Mouse (Mus musculus) forebrain, embryonic 12.5 days (tissue): ENCODE results near the gene Smim24. TPM values are rescaled to one million over a fixed set of nuclear protein-coding genes. Genes with fewer than 3 reads are reported as not detected.

Experiments used
- ATAC-seq: fragments of 200-750 bp; cut with Nextera tagmentation; 2 replicates; pipeline ENCODE4 v1.8.0; 2017; ENCODE audit warnings: moderate TSS enrichment; ENCODE audit not compliant: low FRiP score
- H3K27ac ChIP-seq: fragments of 300-500 bp; sonication (generic); 2 replicates; pipeline ENCODE4 v1.5.1; 2016; ENCODE audit warnings: mild to moderate bottlenecking
- H3K27me3 ChIP-seq: fragments of 300-500 bp; sonication (generic); 2 replicates; pipeline ENCODE4 v1.6.1; 2016; ENCODE audit warnings: mild to moderate bottlenecking
- H3K36me3 ChIP-seq: fragments of 300-500 bp; sonication (generic); replicated peaks from 2 replicates; pipeline ENCODE4 v1.6.1; 2016; ENCODE audit warnings: mild to moderate bottlenecking
- H3K4me1 ChIP-seq: fragments of 300-500 bp; sonication (generic); 2 replicates; pipeline ENCODE4 v1.6.1; 2016
- H3K4me2 ChIP-seq: fragments of 300-500 bp; sonication (generic); 2 replicates; pipeline ENCODE4 v1.6.1; 2016; ENCODE audit warnings: mild to moderate bottlenecking, moderate library complexity
- H3K4me3 ChIP-seq: fragments of 300-500 bp; sonication (generic); replicated peaks from 2 replicates; pipeline ENCODE4 v1.5.1; 2016; ENCODE audit warnings: mild to moderate bottlenecking
- H3K9ac ChIP-seq: fragments of 300-500 bp; sonication (generic); 2 replicates; pipeline ENCODE4 v1.6.1; 2016; ENCODE audit warnings: mild to moderate bottlenecking
- H3K9me3 ChIP-seq: fragments of 300-500 bp; sonication (generic); 2 replicates; pipeline ENCODE4 v1.6.1; 2016
- WGBS: fragments of 180-500 bp; shearing (Covaris S2); methylation state at CpG from one replicate; pipeline ENCODE4 v1.1.7; 2016; 5-methylcytosine and 5-hydroxymethylcytosine counted together
- polyA plus RNA-seq: library from polyadenylated mRNA; unstranded; fragments of >200 nt; fragmentation: Nextera tagmentation; extraction: Ambion mirVana; gene quantifications from 2 replicates; pipeline ENCODE4 v1.2.1, GENCODE M21; 2016

Smim24 gene
- polyA plus RNA-seq, 1 experiment from 2014 or later: 2.6 TPM

- peak within 1 kb of the TSS; percentile 98 for H3K4me2 ChIP-seq
- 2% methylated on average over 78 of the region's 79 CpGs for WGBS
These were observed 35.6 kb upstream of the Smim24 start, which contains the start of gene Mfsd12 for GRCm38 (mm10) chr10:81356991-81357844. TSS of gene Mfsd12 (plus strand) at chr10:81357491.

DNA sequence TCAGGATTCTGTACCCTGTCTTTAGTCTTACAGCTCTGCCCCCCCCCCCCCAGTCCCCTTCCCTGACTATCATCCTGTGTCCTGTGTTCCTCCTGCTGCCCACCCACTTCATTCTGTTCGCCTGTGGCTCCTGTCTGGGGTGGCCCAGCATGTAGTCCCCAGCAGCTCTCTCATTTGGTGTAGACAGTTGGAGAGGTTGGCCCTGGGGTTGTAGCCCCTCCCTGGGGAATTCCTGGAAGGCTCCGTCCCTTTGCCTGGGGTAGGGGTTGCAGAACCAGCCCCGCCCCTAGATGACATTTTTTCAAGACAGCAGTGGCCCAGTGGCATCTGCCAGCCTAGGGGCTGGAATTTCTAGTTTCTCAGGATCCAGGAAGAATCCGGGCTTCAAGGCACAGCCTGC lies 34.6 kb upstream of the Smim24 start:
- WGBS: 44% methylated on average over 4 of the region's 4 CpGs
- H3K4me1 ChIP-seq: peaks cover 42% of the 10 kb centered on the region
- H3K4me3 ChIP-seq: peak overlapping the region; percentile 75
- peak overlapping the region; percentile 98 for H3K4me2 ChIP-seq
- peak overlapping the region; percentile 78 for H3K9ac ChIP-seq
- no peaks in the 10 kb centered on the region for H3K36me3 ChIP-seq
- no peak for ATAC-seq
- peaks cover 38% of the 10 kb centered on the region for H3K27me3 ChIP-seq
- H3K9me3 ChIP-seq: no peaks in the 10 kb centered on the region
- no peak overlapping the region for H3K27ac ChIP-seq

More at GRCm38 (mm10) chr10:81356991-81357844, 35.6 kb upstream of the Smim24 start, which contains the start of gene Mfsd12:
- Histone ChIP-seq H3K9me3 (no peaks in the 10 kb centered on the region), H3K4me3 (peak within 1 kb of the TSS; percentile 75), H3K36me3 (no peaks in the 10 kb centered on the region), H3K27ac (no peak within 1 kb of the TSS), H3K9ac (peak within 1 kb of the TSS; percentile 78), H3K27me3 (peaks cover 30% of the 10 kb centered on the region), H3K4me1 (peaks cover 33% of the 10 kb centered on the region)
- peak; percentile 94 for ATAC-seq

GRCm38 (mm10) chr10:81358841-81359240 lies 34.0 kb upstream of the Smim24 start:
- Histone ChIP-seq H3K27me3 (peaks cover 44% of the 10 kb centered on the region), H3K4me1 (peaks cover 48% of the 10 kb centered on the region), H3K27ac (no peak overlapping the region; the same call in 1 of the 2 replicates), H3K36me3 (no peaks in the 10 kb centered on the region), H3K4me2 (peak overlapping the region; percentile 98; the same call in 1 of the 2 replicates), H3K9me3 (no peaks in the 10 kb centered on the region), H3K4me3 (no peak overlapping the region; the same call in 1 of the 2 replicates), H3K9ac (0 out of 2 replicates have a peak overlapping the region, but pooled peaks have one; percentile 78)
- ATAC-seq: no peak
- 67% methylated on average over 1 of the region's 1 CpGs for WGBS

- peaks cover 54% of the 10 kb centered on the region for H3K27me3 ChIP-seq
- no peak for ATAC-seq
- no peaks in the 10 kb centered on the region for H3K9me3 ChIP-seq
- 72% methylated on average over 8 of the region's 8 CpGs for WGBS
- H3K9ac ChIP-seq: no peak overlapping the region
- no peak overlapping the region for H3K4me3 ChIP-seq
- no peak overlapping the region for H3K4me2 ChIP-seq
- H3K4me1 ChIP-seq: peaks cover 67% of the 10 kb centered on the region
- H3K36me3 ChIP-seq: no peaks in the 10 kb centered on the region
- no peak overlapping the region for H3K27ac ChIP-seq
These were observed 32.1 kb upstream of the Smim24 start for GRCm38 (mm10) chr10:81360721-81361120.

GRCm38 (mm10) chr10:81362336-81362949 lies 30.4 kb upstream of the Smim24 start:
- no peak overlapping the region for H3K27ac ChIP-seq
- peaks cover 80% of the 10 kb centered on the region for H3K4me1 ChIP-seq
- 73% methylated on average over 12 of the region's 12 CpGs for WGBS
- peaks cover 45% of the 10 kb centered on the region for H3K27me3 ChIP-seq
- no peak for ATAC-seq
- no peaks in the 10 kb centered on the region for H3K9me3 ChIP-seq
- no peak overlapping the region for H3K9ac ChIP-seq
- peaks cover 14% of the 10 kb centered on the region for H3K36me3 ChIP-seq
- no peak overlapping the region for H3K4me2 ChIP-seq
- no peak overlapping the region for H3K4me3 ChIP-seq

GRCm38 (mm10) chr10:81363436-81364346 lies 29.2 kb upstream of the Smim24 start:
- H3K36me3 ChIP-seq: peaks cover 26% of the 10 kb centered on the region
- no peaks in the 10 kb centered on the region for H3K9me3 ChIP-seq
- ATAC-seq: peak; percentile 13; the same call in 1 of the 2 replicates
- H3K4me2 ChIP-seq: peak overlapping the region; percentile 64
- peak overlapping the region; percentile 35 for H3K4me3 ChIP-seq
- H3K27ac ChIP-seq: no peak overlapping the region
- H3K27me3 ChIP-seq: peaks cover 40% of the 10 kb centered on the region
- peaks cover 69% of the 10 kb centered on the region for H3K4me1 ChIP-seq
- peak overlapping the region; percentile 44 for H3K9ac ChIP-seq
- WGBS: 10% methylated on average over 54 of the region's 54 CpGs

- Histone ChIP-seq H3K27ac (no peak overlapping the region), H3K4me3 (peak overlapping the region; percentile 35), H3K9me3 (no peaks in the 10 kb centered on the region), H3K36me3 (peaks cover 36% of the 10 kb centered on the region), H3K27me3 (peaks cover 34% of the 10 kb centered on the region), H3K9ac (peak overlapping the region; percentile 44), H3K4me2 (peak overlapping the region; percentile 64), H3K4me1 (peaks cover 59% of the 10 kb centered on the region)
- WGBS: 12% methylated on average over 28 of the region's 28 CpGs
- 0 out of 2 replicates have a peak, but pooled peaks have one; percentile 7 for ATAC-seq
These were observed 28.2 kb upstream of the Smim24 start for GRCm38 (mm10) chr10:81364666-81365065.

DNA sequence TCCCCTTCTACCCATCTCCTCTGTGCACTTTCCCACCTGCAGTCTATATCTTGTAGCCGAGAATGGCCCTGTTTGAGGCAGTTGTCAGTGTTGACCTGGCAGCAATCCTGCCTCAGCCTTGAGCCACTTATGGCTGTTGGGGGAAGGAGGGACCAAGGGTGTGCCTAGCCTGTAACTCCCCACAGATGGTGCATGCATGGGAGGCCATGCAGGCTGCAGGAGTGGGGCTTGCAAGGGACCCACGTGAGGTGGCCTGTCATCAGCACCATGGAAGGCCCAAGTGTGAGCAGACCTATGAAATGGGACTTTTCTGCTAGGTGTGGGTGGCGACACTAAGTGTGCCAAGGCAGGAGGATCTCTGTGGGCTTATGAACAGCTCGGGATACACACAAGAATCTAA lies 27.8 kb upstream of the Smim24 start:
- Histone ChIP-seq H3K4me3 (no peak overlapping the region), H3K27ac (no peak overlapping the region), H3K4me1 (peaks cover 56% of the 10 kb centered on the region), H3K4me2 (0 out of 2 replicates have a peak overlapping the region, but pooled peaks have one; percentile 64), H3K36me3 (peaks cover 40% of the 10 kb centered on the region), H3K27me3 (peaks cover 33% of the 10 kb centered on the region), H3K9ac (no peak overlapping the region), H3K9me3 (no peaks in the 10 kb centered on the region)
- peak; percentile 19; the same call in 1 of the 2 replicates for ATAC-seq
- WGBS: 24% methylated on average over 4 of the region's 4 CpGs

DNA sequence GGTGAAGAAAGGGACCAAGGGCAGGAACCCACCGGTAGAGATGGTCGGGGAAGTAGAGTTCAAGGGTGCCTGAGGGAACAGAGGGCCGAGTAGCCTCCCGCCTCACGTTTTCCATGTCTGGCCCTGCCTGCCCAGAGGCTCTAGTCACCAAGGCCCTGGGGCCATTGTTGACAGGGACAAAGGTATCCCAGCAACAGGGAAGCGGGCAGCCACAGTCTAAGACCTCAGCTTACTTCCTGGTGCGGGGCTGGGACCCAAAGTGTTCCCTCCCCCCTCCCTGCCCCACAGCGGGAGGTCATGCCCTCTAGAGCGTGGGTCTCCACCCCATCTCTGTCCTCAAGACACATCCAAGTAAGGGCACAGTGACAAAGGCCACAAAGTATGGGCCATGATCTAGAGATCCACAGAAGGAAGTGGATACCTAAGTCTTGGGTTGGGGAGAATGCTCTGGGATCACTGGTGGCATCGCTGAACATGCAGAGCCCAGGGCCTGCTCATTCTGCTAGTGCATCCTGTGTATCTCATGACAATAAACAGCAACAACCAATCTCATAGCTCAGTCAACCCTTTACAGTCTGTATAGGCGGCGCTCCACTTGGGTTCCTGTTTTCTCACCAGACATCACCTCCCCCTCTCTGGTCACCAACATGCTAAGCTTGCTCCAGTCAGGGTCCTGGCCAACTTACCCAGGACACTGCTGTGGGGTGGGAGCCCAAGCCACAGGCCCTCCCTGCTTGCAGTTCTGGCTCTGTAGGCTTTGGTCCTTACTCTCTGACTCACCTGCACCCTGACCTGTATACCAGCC lies 27.0 kb upstream of the Smim24 start, which contains the start of gene 4930404N11Rik:
Gene 4930404N11Rik (minus strand): TSS at position 145 of the 805 bp plus-strand sequence.
- 18% methylated on average over 12 of the region's 12 CpGs for WGBS
- Histone ChIP-seq H3K4me1 (peaks cover 51% of the 10 kb centered on the region), H3K4me3 (peak within 1 kb of the TSS; percentile 35), H3K9me3 (no peaks in the 10 kb centered on the region), H3K27me3 (peaks cover 33% of the 10 kb centered on the region), H3K27ac (no peak within 1 kb of the TSS; the same call in 1 of the 2 replicates), H3K4me2 (peak within 1 kb of the TSS; percentile 64), H3K36me3 (peaks cover 48% of the 10 kb centered on the region), H3K9ac (peak within 1 kb of the TSS; percentile 44)
- ATAC-seq: no peak

DNA sequence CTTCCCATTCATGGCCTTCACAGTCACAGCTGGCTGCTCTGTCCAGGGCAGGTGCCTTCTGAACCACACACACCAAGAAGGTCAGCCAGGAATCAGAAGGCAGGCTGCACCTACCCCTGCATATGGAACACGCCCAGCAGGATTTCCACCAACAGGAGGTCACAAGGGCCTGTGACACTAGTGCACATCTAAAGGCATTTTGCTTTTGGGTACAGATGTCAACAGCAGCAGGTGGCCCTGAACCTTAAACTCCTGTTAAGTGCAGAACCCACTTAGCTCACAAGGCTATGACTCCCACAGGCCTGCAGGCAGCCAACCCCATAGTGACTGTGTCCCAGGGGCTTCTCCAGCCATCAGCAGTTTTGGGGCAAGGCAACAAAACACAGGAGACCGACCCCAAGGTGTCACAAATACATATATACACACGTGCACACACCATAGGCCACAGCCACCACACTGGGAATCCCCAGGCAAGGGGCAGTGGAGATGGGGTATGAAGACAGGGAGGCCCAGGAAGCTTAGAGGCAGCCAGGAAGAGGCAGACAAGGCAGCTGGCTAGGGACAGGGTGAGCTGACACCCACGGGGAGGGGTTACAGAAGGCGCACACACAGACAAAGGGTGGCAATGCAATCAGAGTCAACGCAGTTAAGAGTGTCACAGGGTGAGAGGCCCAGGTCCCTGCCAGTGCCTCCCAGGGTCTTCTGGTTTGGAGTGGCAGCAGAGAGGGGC lies 26.2 kb upstream of the Smim24 start:
- no peak overlapping the region for H3K27ac ChIP-seq
- peaks cover 33% of the 10 kb centered on the region for H3K27me3 ChIP-seq
- WGBS: 84% methylated on average over 6 of the region's 6 CpGs
- peaks cover 48% of the 10 kb centered on the region for H3K4me1 ChIP-seq
- no peaks in the 10 kb centered on the region for H3K9me3 ChIP-seq
- peaks cover 56% of the 10 kb centered on the region for H3K36me3 ChIP-seq
- no peak overlapping the region for H3K4me3 ChIP-seq
- H3K9ac ChIP-seq: no peak overlapping the region
- no peak overlapping the region for H3K4me2 ChIP-seq
- ATAC-seq: no peak
